Mouse (Mus musculus) limb, embryonic 12.5 days (tissue): ENCODE measurements at regions not wholly inside any gene's neighbourhood (a gene's known extent, or its start where the extent isn't known, plus 50 kb on each side); places are given as distances from the start of the nearest gene placed in this dataset.

Experiments
- ATAC-seq: fragments of 200-750 bp; cut with Nextera tagmentation; 2 replicates; pipeline ENCODE4 v1.8.0; 2017; ENCODE audit warnings: low read depth, moderate TSS enrichment; ENCODE audit not compliant: insufficient number of reproducible peaks, insufficient read depth, low FRiP score, low TSS enrichment
- H3K27ac ChIP-seq: fragments of 300-500 bp; sonication (generic); 2 replicates; pipeline ENCODE4 v1.5.1; 2016; ENCODE audit warnings: mild to moderate bottlenecking, moderate library complexity
- H3K27me3 ChIP-seq: fragments of 300-500 bp; sonication (generic); 2 replicates; pipeline ENCODE4 v1.6.1; 2016; ENCODE audit warnings: mild to moderate bottlenecking, moderate library complexity
- H3K36me3 ChIP-seq: fragments of 300-500 bp; sonication (generic); 2 replicates; pipeline ENCODE4 v1.6.1; 2016; ENCODE audit warnings: mild to moderate bottlenecking, moderate library complexity
- H3K4me1 ChIP-seq: fragments of 300-500 bp; sonication (generic); replicated peaks from 2 replicates; pipeline ENCODE4 v1.6.1; 2016
- H3K4me2 ChIP-seq: fragments of 300-500 bp; sonication (generic); 2 replicates; pipeline ENCODE4 v1.6.1; 2016; ENCODE audit warnings: mild to moderate bottlenecking, moderate library complexity
- H3K4me3 ChIP-seq: fragments of 300-500 bp; sonication (generic); replicated peaks from 2 replicates; pipeline ENCODE4 v1.5.1; 2016; ENCODE audit warnings: mild to moderate bottlenecking
- H3K9ac ChIP-seq: fragments of 300-500 bp; sonication (generic); replicated peaks from 2 replicates; pipeline ENCODE4 v1.6.1; 2016; ENCODE audit warnings: mild to moderate bottlenecking, moderate library complexity
- H3K9me3 ChIP-seq: fragments of 300-500 bp; sonication (generic); 2 replicates; pipeline ENCODE4 v1.6.1; 2016; ENCODE audit warnings: mild to moderate bottlenecking, moderate library complexity
- WGBS: fragments of 180-500 bp; shearing (Covaris S2); methylation state at CpG from one replicate; pipeline ENCODE4 v1.1.7; 2016; 5-methylcytosine and 5-hydroxymethylcytosine counted together

DNA sequence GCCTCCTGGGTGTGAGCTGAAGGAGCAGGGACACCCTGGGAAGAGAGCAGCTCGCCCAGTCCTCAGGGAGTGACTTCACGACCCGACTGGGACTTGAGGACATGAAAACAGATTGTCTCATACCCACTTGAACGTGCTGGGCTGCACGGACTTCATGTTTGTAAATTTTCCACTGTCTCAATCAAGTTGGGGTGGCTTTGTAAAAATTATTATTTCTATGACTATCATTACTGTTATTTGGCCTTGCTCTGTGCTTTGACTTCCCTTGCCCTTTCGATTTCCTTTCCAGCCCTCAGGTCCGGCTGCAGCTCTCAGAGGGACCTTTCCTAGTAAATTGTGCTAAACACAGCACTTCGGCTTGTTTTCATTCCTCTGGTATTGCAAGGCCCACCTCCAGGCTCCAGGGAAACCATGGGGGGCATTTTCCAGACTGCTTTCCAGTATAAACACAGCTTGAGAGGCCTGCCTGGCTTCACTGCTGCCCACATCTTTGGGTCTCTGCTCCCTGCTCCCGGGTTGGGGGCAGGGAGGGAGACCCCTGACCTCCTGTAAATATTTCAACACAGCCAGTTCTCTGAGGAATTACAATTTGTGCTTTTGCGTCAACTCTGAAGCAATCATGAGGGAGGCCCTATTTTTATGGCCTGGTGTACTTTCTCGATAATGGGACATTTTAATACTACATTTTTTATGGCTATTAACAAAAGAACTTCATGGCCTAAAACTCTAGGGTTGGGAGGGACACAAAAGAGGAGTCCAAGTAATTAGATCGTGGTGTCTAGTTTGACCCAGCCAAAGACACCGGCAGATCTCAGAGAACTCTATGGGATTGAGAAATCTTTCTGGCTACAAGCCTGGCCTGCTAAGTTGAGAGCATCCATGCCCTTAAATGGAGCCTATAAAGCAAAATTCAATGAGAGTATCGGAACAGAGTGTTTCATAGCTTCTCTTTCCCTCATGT, 68.9 kb upstream of the Errfi1 start:
- WGBS = 44% methylated on average over 14 of the region's 14 CpGs
- H3K9me3 ChIP-seq = no peaks in the 10 kb centered on the region
- H3K4me3 ChIP-seq = no peak overlapping the region
- ATAC-seq = no peak
- no peak overlapping the region for H3K9ac ChIP-seq
- H3K27me3 ChIP-seq = no peaks in the 10 kb centered on the region
- peaks cover 42% of the 10 kb centered on the region for H3K4me1 ChIP-seq
- peak overlapping the region; percentile 77 for H3K27ac ChIP-seq
- H3K4me2 ChIP-seq = no peak overlapping the region
- H3K36me3 ChIP-seq = no peaks in the 10 kb centered on the region

DNA sequence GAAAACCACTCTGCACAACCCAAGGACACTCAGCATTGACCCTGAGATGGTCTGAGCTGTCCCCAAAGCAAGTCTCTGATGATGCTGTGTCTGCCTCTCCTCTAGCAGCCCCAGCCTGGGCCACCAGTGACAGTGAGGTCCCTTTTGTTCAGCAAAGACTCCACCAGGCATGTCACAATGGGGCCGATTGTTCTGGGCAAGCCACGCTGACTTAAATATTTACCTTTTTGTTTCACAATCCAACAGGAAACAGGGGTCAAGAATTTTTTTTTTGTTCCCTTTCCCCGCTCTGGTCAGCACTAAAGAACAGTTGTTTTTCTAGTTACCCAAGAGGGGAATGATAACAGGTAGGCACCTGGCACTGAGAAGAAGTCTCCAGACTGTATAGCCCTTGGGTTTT, 72.4 kb upstream of the Errfi1 start:
- Histone ChIP-seq H3K36me3 (no peaks in the 10 kb centered on the region), H3K9me3 (no peaks in the 10 kb centered on the region), H3K27ac (no peak overlapping the region), H3K4me1 (peaks cover 48% of the 10 kb centered on the region), H3K9ac (no peak overlapping the region), H3K27me3 (no peaks in the 10 kb centered on the region), H3K4me3 (no peak overlapping the region), H3K4me2 (no peak overlapping the region)
- WGBS = 70% methylated on average over 3 of the region's 3 CpGs
- ATAC-seq = no peak

DNA sequence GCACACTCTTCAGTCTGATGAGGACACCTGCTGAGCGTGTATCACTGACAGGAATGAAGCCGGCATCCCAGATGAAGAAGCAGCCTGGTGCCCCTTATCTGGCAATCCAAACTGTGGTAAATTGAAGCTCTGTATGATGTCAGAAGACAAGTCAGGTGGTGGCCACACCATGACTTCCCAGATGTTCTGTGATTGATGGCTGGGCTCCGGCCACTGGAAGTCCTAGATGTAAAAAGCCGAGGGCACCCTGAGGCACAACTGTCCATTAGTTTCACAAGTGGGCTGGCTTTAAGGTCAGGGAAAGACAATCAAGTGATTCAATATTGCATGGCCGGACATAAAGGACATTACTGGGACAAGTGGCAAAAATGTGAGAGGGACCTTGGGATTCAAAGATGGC, 74.4 kb upstream of the Errfi1 start:
- Histone ChIP-seq H3K4me3 (no peak overlapping the region), H3K4me1 (peaks cover 48% of the 10 kb centered on the region), H3K27ac (no peak overlapping the region), H3K9ac (no peak overlapping the region), H3K9me3 (no peaks in the 10 kb centered on the region; the same call in 1 of the 2 replicates), H3K36me3 (peaks cover under 1% of the 10 kb centered on the region; the same call in 1 of the 2 replicates), H3K27me3 (no peaks in the 10 kb centered on the region), H3K4me2 (no peak overlapping the region)
- 59% methylated on average over 5 of the region's 5 CpGs for WGBS
- no peak for ATAC-seq

DNA sequence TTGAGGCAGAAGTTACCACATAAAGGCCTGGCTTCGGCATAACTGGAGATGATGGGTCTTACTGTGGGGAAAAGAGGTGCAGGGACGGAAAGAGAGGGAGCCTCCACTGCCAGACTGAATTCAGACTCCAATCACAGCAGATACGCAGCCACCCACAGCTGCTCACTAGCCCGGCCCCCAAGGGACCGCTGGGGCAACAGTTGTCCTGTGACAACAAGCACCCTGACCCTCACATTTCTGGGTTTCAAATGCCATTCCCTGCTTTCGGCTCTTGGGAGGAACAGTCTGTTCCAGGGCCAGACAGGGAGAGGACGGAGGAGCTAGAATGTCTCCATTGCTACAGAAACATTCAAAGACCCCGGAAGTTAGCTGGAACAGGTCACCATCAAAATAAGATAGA, 75.0 kb upstream of the Errfi1 start:
- H3K27ac ChIP-seq = no peak overlapping the region

DNA sequence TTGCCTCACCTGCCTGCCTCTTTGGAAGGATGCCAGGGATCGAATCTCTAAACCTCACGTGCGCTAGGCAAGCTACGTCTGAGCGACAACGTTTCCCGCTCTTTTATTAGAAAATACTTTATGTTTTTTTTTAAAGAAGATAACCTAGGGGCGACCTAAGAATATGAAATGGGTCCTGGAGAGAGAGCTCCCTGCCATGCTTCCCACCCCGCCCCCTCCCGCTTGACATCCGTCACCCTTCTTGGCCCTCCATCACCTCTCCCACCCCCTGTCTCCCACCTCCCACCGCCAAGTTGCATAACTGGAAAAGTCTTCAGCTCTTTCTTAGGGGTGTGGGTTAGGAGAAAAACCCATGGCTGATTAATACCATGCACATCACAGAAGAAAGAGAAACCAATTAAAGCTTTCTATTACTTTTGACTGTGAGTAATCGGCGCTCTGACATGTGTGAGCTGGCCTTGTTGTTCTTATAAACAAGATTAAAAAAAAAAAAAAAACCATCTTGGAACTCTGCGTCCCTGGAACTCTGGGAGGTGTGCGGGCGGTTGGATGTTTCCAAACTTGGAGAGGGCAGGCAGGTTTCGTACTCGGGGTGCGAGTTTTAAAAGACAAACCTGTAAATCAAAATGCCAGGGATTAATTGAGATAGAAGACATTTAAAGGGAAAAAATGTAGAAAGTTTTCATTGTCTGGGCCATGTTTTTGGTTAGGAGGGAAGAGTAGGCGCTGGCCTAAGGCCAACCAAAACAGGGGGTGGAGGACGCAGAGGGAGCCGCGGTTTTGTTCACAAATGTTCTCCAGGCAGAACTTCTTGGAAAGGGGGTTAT, 77.8 kb upstream of the Errfi1 start:
- Histone ChIP-seq H3K9me3 (peaks cover 11% of the 10 kb centered on the region), H3K9ac (no peak overlapping the region), H3K27me3 (no peaks in the 10 kb centered on the region), H3K4me1 (peaks cover 28% of the 10 kb centered on the region), H3K36me3 (peaks cover 3% of the 10 kb centered on the region; the same call in 1 of the 2 replicates), H3K4me2 (no peak overlapping the region), H3K4me3 (no peak overlapping the region), H3K27ac (peak overlapping the region; percentile 31; the same call in 1 of the 2 replicates)
- 72% methylated on average over 24 of the region's 24 CpGs for WGBS
- ATAC-seq = no peak

More for the DNA sequence above, 75.0 kb upstream of the Errfi1 start:
- no peak overlapping the region for H3K9ac ChIP-seq
- ATAC-seq = no peak
- peaks cover 42% of the 10 kb centered on the region for H3K4me1 ChIP-seq
- WGBS = 57% methylated on average over 8 of the region's 8 CpGs
- no peaks in the 10 kb centered on the region for H3K27me3 ChIP-seq
- H3K9me3 ChIP-seq = peaks cover 3% of the 10 kb centered on the region
- no peak overlapping the region for H3K4me3 ChIP-seq
- no peak overlapping the region for H3K4me2 ChIP-seq
- H3K36me3 ChIP-seq = peaks cover 3% of the 10 kb centered on the region; the same call in 1 of the 2 replicates

DNA sequence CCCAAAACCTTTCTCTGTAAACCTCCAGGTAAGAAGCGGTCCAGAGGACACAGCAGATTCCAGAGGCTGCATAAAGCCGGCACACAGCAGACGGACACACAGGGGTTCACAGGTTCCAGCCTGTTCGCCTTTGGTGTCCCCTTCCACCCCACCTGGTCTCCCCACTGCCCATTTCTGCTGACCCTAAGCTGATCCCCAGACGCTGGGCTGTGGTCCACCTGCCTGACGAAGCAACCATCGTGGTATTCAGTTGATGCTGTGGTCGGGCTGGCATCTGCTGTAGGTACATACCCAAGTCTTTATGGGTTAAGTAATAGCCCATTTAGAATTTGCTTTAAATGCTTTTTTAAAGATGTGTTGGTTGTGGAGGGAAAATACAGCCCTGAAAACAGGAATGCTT, 78.4 kb upstream of the Errfi1 start:
- no peak for ATAC-seq
- H3K9me3 ChIP-seq = peaks cover 11% of the 10 kb centered on the region
- peaks cover 24% of the 10 kb centered on the region for H3K4me1 ChIP-seq
- peak overlapping the region; percentile 31; the same call in 1 of the 2 replicates for H3K27ac ChIP-seq
- WGBS = 85% methylated on average over 8 of the region's 8 CpGs
- no peaks in the 10 kb centered on the region for H3K27me3 ChIP-seq
- no peak overlapping the region for H3K4me3 ChIP-seq
- no peak overlapping the region for H3K4me2 ChIP-seq
- H3K9ac ChIP-seq = no peak overlapping the region
- peaks cover 3% of the 10 kb centered on the region; the same call in 1 of the 2 replicates for H3K36me3 ChIP-seq

DNA sequence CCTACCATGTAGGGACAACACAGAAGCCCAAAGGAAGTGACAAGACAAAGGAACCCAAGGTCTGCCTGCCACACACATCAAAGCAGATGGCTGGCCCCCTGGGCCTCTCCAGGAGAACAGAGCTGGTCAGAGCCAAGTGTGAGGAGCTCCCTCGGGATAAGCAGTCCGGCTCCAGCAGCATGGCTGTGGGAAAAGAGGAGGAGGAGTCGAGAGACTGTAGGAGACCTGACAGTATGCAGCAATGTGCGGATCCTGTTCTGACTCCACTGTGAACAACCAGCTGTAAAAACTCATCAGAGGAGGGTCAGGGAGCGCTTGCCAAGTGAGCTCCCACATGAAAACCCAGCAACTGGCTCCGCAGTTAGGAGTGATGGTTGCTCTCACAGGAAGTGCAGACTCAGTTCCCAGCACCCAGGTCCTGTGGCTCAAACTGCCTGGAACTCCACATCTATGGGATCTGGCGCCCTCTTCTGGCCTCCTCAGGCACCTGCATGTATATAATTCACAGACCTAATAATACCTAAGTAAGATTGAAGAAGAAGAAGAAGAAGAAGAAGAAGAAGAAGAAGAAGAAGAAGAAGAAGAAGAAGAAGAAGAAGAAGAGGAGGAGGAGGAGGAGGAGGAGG, 79.3 kb upstream of the Errfi1 start:
- Histone ChIP-seq H3K36me3 (peaks cover 3% of the 10 kb centered on the region; the same call in 1 of the 2 replicates), H3K9ac (no peak overlapping the region), H3K4me2 (no peak overlapping the region), H3K27ac (no peak overlapping the region), H3K9me3 (peaks cover 11% of the 10 kb centered on the region), H3K4me3 (no peak overlapping the region), H3K4me1 (peaks cover 24% of the 10 kb centered on the region), H3K27me3 (no peaks in the 10 kb centered on the region)
- no peak for ATAC-seq
- WGBS = 79% methylated on average over 7 of the region's 7 CpGs

DNA sequence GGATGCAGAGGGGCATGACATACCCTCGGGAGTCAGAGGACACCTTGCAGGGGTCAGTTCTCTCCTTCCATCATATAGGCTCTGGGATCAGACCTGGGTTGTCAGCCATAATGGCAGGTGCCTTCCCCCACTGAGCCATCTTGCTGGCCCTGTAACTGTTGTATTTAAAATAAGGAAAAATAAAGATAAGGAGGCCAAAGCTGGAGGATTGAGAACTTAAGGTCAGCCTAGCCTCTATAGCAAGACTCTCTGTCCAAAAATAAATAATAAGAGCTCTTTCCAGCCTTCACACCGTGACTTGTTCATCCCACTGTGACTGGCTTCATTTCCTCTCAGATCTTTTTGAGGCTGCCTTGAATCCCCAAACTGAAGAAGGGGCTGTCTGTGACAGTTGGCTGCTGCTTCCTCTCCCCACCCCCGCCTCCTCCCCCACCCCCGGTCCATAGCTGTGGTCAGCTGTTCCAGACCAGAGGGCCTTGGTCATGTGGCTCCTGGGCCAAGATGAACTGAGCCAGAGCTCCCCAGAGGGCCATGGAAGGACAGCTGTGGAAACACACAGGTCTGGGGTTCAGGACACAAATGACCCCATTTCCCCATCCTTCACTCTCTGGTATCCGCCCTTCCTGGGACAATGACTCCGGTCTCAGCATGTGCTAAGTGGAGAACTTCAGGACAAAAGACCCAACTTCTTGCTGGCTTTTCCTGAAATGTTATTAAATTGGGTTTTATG, 81.6 kb upstream of the Errfi1 start:
- no peak overlapping the region for H3K27ac ChIP-seq
- peaks cover 14% of the 10 kb centered on the region for H3K4me1 ChIP-seq
- no peak overlapping the region for H3K4me2 ChIP-seq
- no peak for ATAC-seq
- H3K4me3 ChIP-seq = no peak overlapping the region
- H3K36me3 ChIP-seq = peaks cover 3% of the 10 kb centered on the region; the same call in 1 of the 2 replicates
- H3K9ac ChIP-seq = no peak overlapping the region
- no peaks in the 10 kb centered on the region for H3K27me3 ChIP-seq
- WGBS = 79% methylated on average over 6 of the region's 6 CpGs
- H3K9me3 ChIP-seq = peaks cover 11% of the 10 kb centered on the region

DNA sequence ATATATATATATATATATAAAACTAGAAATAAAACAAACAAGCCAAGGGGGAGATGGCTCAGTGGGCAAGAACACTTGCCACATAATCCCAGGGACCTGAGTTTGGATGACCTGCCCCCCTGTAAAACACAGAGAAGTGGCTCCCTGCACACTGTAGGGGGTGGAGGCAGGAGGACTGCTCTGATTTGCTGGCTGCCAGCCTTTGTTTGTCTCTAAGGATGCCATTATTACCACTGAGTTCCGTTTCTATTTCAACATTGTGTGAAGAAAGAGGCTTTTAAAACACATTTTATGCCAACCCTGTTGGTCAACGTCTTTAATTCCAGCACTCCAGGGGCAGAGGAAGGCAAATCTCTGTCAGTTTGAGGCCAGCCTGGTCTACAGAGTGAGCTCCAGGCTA, 82.2 kb upstream of the Errfi1 start:
- H3K4me2 ChIP-seq = no peak overlapping the region
- peaks cover 3% of the 10 kb centered on the region; the same call in 1 of the 2 replicates for H3K36me3 ChIP-seq
- H3K9me3 ChIP-seq = peaks cover 11% of the 10 kb centered on the region
- 74% methylated on average over 2 of the region's 2 CpGs for WGBS
- H3K9ac ChIP-seq = no peak overlapping the region
- no peak overlapping the region for H3K27ac ChIP-seq
- ATAC-seq = no peak
- peaks cover 20% of the 10 kb centered on the region for H3K4me1 ChIP-seq
- H3K4me3 ChIP-seq = no peak overlapping the region
- H3K27me3 ChIP-seq = no peaks in the 10 kb centered on the region

DNA sequence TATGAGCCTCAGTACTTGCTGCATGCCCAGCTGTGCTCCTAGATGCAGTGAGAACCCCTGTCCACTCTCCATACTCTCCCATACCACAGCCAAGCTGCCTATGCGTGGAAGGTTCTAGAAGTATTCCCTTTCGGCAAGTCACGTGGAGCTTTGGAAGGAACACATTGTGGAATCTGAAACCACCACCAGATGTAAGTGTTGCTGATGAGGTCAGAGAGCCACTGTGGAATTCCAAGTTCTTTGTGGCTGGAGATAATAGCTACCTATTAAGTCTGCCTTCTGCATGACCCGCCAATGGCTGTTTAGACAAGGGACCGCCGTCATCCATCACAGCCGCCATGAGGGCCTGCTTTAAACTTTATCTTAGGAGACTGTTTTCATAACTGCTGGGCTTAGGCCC, 84.7 kb upstream of the Errfi1 start:
- Histone ChIP-seq H3K9ac (no peak overlapping the region), H3K27ac (no peak overlapping the region), H3K4me1 (peaks cover 8% of the 10 kb centered on the region), H3K4me3 (no peak overlapping the region), H3K4me2 (no peak overlapping the region), H3K9me3 (peaks cover 11% of the 10 kb centered on the region), H3K27me3 (no peaks in the 10 kb centered on the region), H3K36me3 (no peaks in the 10 kb centered on the region; the same call in 1 of the 2 replicates)
- whole genome bisulfite sequencing = 51% methylated on average over 7 of the region's 7 CpGs
- peak; percentile 73 for ATAC-seq
